Mouse (Mus musculus) brain, embryonic 14.5 days (tissue): Measurements from ENCODE around the gene Socs3.

ENCODE experiments used
- CTCF ChIP-seq: fragments of 200-500 bp; IDR thresholded peaks from 2 replicates; pipeline ENCODE4 v1.5.1; 2012; ENCODE audit warnings: inconsistent platforms, mild to moderate bottlenecking, moderate library complexity, borderline replicate concordance; ENCODE audit not compliant: insufficient read depth, insufficient read length; ENCODE audit errors: extremely low read depth
- POLR2A ChIP-seq: fragments of 200-500 bp; IDR thresholded peaks from 2 replicates; pipeline ENCODE4 v1.6.1; 2012; ENCODE audit warnings: mild to moderate bottlenecking, inconsistent platforms, borderline replicate concordance; ENCODE audit not compliant: poor library complexity, insufficient read depth, insufficient read length, severe bottlenecking; ENCODE audit errors: extremely low read depth

DNA sequence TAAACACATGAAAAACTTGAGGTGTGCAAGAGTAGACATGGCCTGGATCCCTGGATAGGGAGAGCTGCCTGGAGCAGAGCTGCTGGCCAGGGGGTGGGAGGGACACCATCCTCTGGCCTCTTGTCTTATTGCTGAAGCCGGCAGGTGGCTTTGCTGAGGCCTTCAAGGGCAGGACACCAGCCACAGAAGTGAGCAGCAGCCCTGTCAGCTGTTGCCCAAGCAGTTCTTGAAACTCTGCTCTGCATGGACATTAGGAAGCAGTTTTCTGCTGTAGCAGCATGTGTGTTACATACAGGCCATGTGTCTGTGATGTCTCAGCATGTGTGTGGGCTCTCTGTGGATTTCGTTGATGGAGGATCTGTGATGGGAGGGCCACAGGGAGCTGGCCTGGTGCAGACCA, 43.5 kb upstream of the Socs3 start:
- TF ChIP-seq POLR2A (no peak), CTCF (no peak)
